Mouse (Mus musculus) erythroblast, embryonic 14.5 days (primary cell): ENCODE results near the gene Ivd.

Experiments
- GATA1 ChIP-seq: IDR thresholded peaks from 2 replicates; pipeline ENCODE4 v1.6.1; 2012; ENCODE audit warnings: low read length, inconsistent platforms, mixed read lengths
- TAL1 ChIP-seq: IDR thresholded peaks from 3 replicates; pipeline ENCODE4 v1.6.1; 2012; ENCODE audit warnings: low read length, inconsistent platforms, mixed read lengths

DNA sequence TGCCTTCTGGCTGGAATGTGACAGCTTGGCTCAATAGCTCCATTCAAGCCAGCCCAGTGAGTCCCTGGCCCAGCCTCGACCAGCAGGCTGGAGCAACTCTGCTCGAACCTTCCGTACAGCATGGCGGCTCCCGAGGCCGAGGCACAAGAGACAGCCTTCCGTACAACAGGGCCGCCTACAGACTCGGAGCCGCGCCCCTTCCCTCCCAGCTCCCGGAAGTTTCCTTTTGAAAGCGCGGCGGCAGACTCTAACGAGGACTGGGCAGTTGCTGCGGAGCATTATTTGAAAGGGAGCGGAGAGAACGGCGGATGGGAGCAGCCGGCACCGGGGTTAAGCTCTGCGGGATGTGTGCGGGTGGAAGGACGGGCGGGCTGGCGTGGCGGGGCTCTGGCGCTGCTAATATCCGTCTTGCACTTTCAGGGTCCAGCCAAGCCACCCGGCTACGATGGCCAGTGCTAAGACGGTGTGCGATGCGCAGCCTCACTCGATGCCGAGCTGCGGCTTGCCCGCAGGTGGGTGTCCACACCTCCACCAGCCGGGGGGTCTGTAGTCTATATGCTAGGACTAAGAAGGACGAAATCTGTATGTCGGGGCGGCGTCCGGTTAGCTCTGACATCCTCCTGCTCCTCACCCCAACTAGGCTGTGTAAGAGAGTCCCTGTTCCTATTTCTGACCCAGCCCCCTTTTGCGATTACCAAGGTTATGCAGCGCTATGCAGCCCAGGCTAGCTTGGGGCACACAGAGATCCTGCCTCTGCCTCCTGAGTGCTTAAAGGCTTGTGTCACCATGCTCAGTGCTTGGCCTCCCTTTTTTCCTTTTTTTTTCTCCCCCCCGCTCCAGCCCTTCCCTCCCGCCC, 47.5 kb upstream of the Ivd start, which contains the start of gene Knstrn:
- TF ChIP-seq GATA1, result no peak
- no peak for TF ChIP-seq TAL1
